Mouse (Mus musculus) CD8-positive naive resting alpha-beta T cell, adult 2 months (primary cell): Measurements from ENCODE around the gene Fam168b.
A peak's percentile ranks its signal among the peaks of the same experiment; 100 is the strongest.

ENCODE experiments used
- DNase-seq, 2 experiments: peaks; one replicate each; pipeline ENCODE4 v3.0.0; 2022; ENCODE audit warnings: low read depth in 2 of 2, low spot score in 2 of 2

Gene Fam168b

GRCm38 (mm10) chr1:34851562-34851961 is 8.7 kb upstream of the Fam168b start:
- DNase-seq, result peak in 1 of 2 experiments; percentile 16

- no peak for DNase-seq
Observed at GRCm38 (mm10) chr1:34850343-34851136, 7.7 kb upstream of the Fam168b start.

GRCm38 (mm10) chr1:34849745-34850342 is 7.0 kb upstream of the Fam168b start, which contains the start of gene Plekhb2:
Gene Plekhb2, plus strand, starts transcription at chr1:34849976.
- DNase-seq, result peak; percentile 77

- no peak for DNase-seq
Observed at GRCm38 (mm10) chr1:34847070-34847469, 4.2 kb upstream of the Fam168b start.

- DNase-seq, result no peak
Observed at GRCm38 (mm10) chr1:34842389-34842861, 440 bp downstream of the Fam168b start.

GRCm38 (mm10) chr1:34841709-34842388 is 1.0 kb downstream of the Fam168b start:
- no peak for DNase-seq

GRCm38 (mm10) chr1:34839241-34839640 is 3.6 kb downstream of the Fam168b start:
- no peak for DNase-seq

- no peak for DNase-seq
Observed at GRCm38 (mm10) chr1:34837951-34838689, 4.7 kb downstream of the Fam168b start.

GRCm38 (mm10) chr1:34834904-34835303 is 8.0 kb downstream of the Fam168b start:
- DNase-seq, result no peak

GRCm38 (mm10) chr1:34831381-34831780 is 11.5 kb downstream of the Fam168b start:
- no peak for DNase-seq

GRCm38 (mm10) chr1:34830934-34831333 is 11.9 kb downstream of the Fam168b start:
- no peak for DNase-seq

- DNase-seq, result no peak
Observed at GRCm38 (mm10) chr1:34828528-34829294, 14.2 kb downstream of the Fam168b start.

- no peak for DNase-seq
Observed at GRCm38 (mm10) chr1:34827900-34828299, 15.0 kb downstream of the Fam168b start.

GRCm38 (mm10) chr1:34825909-34826308 is 17.0 kb downstream of the Fam168b start:
- no peak for DNase-seq

- DNase-seq, result no peak
Observed at GRCm38 (mm10) chr1:34824208-34824607, 18.7 kb downstream of the Fam168b start.

- DNase-seq, result no peak
Observed at GRCm38 (mm10) chr1:34823353-34823752, 19.5 kb downstream of the Fam168b start.

GRCm38 (mm10) chr1:34822746-34823145 is 20.1 kb downstream of the Fam168b start:
- DNase-seq, result no peak

- no peak for DNase-seq
Observed at GRCm38 (mm10) chr1:34822003-34822402, 20.9 kb downstream of the Fam168b start.

- DNase-seq, result no peak
Observed at GRCm38 (mm10) chr1:34821411-34821810, 21.5 kb downstream of the Fam168b start.

GRCm38 (mm10) chr1:34819225-34819910 is 23.5 kb downstream of the Fam168b start:
- DNase-seq, result no peak
